Mouse (Mus musculus): ENCODE measurements around the gene Zfp618. TPM values are rescaled to one million over a fixed set of nuclear protein-coding genes. Genes with fewer than 3 reads are reported as not detected.

Gene Zfp618
- polyA plus RNA-seq, 1 experiment: not detected

DNA sequence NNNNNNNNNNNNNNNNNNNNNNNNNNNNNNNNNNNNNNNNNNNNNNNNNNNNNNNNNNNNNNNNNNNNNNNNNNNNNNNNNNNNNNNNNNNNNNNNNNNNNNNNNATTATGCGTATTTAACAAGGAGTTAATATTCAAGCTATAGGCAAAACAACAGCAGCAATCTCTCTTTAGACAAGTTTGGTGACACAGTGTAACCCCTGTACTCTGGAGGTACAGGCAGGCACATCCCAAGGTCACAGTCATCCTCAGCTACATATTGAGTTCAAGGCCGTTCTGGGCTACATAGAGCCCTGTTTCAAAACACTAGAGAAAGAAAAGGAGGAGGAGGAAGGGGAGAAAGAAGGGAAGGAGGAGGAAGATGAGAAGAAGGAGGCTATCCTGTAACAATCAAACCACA is 16.2 kb downstream of the Zfp618 start:
- no peak for TF ChIP-seq GATA1 (IDR thresholded peaks at IDR 0.05; ENCODE audit: low read length)

DNA sequence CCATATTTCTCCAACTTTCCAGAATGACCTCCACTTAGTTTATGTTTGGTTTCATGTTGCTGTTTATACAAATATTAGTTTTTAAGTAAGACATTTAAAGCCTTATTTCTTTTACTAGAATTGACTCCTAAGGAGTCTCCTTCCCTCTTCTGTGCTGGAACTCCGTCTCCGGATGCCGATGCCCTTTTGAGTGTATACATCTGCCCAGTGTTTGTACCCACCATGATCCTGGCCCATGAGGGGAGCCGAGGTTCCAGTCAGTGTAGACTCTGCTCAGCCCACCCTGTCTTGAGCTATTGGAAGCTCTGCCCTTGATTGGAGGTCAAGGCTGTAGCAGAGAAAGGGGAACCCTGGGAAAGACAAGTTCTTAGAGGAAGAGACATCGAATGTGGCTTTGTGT is 18.2 kb downstream of the Zfp618 start:
- no peak for TF ChIP-seq GATA1 (IDR thresholded peaks at IDR 0.05; ENCODE audit: low read length)

DNA sequence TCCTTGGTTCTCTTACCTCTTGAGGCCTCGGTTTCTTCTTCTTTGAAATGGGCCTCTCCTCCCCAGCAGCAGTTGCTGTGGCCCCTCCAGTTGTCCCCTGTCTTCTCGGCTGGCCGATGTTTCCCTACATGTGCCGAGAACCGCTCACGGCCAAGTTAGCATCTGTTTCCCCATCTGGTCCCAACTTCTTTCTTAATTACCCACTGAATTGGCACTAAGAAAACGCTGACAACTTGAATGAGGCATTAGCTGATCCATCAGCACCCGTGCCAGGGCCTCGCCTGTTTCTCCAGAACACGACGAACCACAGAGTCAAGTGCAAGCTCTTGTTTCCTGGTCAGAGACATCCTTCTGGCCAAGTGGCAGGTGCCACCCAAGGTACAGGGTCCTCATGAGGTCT is 26.0 kb downstream of the Zfp618 start:
- no peak for TF ChIP-seq GATA1 (IDR thresholded peaks at IDR 0.05; ENCODE audit: low read length)

DNA sequence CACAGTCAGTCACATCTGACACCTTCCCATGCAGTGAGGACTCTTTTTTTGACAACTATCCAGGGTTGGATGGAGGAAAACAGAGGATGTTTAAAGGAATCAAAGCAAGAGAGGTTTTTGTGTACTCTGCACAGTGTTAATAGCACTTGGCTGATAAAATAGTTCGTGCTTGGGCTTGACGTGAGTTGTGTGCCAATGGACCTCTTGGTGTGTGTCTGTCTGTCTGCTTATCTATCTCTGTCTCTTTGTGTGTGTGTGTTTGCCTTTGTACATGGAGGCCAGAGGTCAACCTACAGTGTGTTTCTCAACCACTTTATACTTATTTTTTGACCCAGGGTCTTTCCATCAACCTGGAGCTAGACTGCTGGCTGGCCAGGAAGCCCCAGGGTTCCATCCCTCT is 27.8 kb downstream of the Zfp618 start:
- TF ChIP-seq GATA1 (IDR thresholded peaks at IDR 0.05; ENCODE audit: low read length): no peak

DNA sequence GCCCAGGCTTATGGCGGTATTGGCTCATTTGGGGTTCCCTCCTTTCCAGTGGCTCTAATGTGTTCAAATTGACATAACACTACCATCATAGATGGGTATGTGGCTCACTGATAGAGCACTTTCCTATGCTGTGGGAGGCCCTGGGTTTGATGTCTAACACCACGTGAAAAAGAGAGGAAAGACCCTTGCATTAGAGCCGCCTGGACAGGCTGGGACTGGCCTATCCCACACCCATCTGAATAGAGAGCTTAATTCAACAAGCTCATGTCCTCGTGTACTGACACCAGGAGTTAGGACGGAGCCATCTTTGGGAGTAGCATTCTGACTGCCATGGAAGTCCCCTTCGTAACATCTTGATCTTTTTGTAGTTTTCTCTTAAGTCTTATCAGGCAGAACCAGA is 32.2 kb downstream of the Zfp618 start:
- TF ChIP-seq GATA1 (IDR thresholded peaks at IDR 0.05; ENCODE audit: low read length): no peak

DNA sequence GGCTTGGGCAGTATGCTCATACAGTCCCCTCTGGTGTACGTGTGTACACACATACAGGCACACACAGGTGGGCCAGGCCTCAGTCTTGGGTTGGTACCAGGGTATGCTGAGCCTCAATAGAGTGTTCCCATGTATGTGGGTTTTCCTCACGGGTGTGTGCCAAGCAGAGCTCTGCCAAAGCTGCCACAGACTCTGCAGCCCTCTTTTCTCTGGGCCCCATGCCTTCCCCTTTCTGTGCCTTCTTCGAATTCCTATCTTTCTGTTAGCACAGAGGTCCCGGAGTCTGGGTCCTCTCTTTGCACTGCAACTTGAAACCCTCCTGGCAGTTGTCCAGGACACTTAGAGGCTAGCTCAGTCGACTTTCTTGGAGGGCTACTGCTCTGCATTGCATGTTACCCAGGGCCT is 33.1 kb downstream of the Zfp618 start:
- no peak for TF ChIP-seq GATA1 (IDR thresholded peaks at IDR 0.05; ENCODE audit: low read length)

DNA sequence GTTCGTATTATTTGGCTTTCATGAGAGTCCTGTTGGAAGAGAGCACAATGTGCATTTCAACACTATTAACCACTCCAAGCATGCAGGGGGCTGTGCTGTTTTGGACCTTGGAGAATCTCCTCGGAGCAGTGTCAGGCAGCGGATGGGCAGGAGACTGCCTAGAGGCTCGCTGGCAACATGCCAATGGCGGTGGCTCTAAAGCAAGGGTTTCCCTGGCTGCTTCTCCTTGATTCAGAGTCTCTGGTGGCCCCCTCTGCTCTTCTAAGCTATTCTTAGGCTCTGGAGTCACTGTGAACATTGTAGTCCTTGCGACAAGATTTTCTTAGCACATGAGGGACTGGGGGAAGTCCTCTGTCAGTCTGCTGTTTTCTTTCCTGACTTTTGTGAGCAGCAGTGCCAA is 33.5 kb downstream of the Zfp618 start:
- no peak for TF ChIP-seq GATA1 (IDR thresholded peaks at IDR 0.05; ENCODE audit: low read length)

DNA sequence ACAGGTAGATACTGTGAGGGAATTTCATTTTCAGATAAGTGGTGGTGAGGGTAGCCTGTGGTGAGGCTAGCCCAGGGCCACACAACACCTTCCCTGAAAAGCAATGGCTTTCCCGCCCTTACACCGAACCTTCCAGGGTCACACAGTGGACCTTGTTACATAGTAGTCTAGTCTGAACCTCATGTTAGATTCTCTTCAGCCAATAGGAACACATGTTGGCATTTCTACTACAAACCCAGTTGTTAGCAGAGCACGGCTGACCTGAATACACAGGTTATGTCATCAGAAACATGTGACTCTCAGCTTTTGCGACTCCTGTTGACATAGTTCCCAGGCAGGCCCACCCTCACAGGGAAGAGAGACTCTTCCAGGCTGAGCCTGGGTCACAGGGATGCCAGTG is 33.9 kb downstream of the Zfp618 start:
- TF ChIP-seq GATA1 (IDR thresholded peaks at IDR 0.05; ENCODE audit: low read length): no peak

DNA sequence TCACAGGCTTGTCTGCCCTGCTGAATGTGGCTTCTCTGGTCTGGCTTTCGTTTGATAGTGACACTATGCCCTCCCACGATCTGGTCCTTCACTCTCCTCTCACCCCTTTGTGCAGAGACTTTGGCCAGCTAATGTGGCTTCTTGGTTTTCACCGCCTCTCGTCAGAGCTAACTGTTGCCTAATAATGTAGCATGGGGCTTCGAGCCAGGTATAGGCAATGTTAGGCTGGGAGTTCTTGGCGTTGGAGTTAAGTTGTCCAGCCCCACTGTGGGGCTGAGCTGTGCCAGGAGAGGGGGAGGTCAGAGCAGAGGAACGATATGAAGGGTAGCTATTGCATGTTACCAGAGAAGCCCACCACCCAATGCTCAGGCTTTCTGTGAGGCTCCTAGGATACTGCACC is 34.5 kb downstream of the Zfp618 start:
- TF ChIP-seq GATA1 (IDR thresholded peaks at IDR 0.05; ENCODE audit: low read length): no peak

DNA sequence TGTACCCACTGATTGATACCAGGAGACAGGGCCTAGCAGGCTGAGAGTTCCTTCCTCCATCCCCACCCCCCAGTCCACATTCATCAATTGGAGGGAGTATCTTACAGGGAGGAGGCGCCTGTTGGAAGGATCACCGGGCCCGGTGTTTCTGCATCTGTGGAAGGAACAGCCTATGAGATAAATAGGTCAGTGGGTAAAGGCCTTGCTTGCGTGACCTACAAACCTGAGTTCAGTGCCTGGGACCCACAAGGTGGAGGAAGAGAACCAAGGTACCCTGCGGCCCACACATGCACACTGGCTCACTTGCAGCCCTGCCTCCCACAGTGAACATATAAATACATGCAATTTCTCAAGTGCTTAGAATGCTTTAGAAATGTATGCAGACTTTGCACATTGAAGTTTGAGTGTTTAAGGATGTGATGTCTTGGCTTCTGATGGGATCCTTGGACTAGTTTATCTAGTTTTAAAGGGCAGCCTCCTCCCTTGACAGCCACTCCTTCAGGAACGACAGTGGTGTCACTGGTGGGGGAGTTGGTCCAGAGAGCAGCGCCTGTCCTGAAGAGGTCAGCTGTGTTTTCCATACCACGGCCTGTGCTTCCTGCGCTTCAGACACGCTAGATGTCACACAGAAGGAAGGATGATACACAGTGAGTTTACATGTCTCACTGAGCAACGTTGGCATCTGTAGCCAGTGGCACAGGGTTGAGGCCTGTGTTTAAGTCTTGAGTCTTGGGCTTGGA is 35.1 kb downstream of the Zfp618 start:
- TF ChIP-seq GATA1 (IDR thresholded peaks at IDR 0.05; ENCODE audit: low read length): no peak

DNA sequence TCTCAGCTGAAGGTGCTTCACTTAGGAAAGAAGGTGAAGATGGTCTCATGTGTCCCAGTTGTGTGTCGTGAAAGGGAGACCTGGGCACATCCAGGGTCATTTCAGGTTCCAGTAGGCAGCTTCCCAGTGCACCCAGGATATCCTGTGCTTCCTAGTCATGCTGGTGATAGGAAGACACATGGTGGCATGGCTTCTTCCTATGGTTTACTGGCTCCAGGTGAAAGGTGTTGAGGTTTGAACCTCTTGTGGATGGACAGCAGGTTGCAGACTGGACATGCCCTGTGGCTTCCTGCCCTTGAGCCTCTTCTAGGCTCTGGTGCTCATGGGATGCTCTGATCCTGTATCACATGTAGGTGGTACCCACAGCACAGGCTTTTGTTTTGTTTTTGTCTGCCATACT is 37.0 kb downstream of the Zfp618 start:
- no peak for TF ChIP-seq GATA1 (IDR thresholded peaks at IDR 0.05; ENCODE audit: low read length)

DNA sequence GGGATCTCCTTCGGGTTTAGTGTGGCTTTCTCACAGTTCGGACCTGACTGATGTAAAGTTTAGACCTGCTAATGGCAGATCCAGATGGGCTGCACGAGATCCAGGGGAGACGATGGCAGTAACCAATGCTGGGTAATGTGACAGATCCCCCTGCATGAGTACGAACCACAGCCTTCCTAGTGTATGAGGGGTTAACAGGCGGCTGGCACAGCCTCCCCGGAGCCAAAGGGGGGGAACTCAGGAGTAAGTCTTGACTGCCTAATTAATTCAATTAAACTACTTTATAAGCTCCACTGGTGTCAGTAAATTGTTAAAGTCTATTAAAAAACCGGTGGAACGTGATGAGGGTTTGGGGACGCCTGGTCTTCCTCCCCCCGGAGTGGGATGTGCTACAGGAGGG is 39.1 kb downstream of the Zfp618 start:
- TF ChIP-seq GATA1 (IDR thresholded peaks at IDR 0.05; ENCODE audit: low read length): no peak

DNA sequence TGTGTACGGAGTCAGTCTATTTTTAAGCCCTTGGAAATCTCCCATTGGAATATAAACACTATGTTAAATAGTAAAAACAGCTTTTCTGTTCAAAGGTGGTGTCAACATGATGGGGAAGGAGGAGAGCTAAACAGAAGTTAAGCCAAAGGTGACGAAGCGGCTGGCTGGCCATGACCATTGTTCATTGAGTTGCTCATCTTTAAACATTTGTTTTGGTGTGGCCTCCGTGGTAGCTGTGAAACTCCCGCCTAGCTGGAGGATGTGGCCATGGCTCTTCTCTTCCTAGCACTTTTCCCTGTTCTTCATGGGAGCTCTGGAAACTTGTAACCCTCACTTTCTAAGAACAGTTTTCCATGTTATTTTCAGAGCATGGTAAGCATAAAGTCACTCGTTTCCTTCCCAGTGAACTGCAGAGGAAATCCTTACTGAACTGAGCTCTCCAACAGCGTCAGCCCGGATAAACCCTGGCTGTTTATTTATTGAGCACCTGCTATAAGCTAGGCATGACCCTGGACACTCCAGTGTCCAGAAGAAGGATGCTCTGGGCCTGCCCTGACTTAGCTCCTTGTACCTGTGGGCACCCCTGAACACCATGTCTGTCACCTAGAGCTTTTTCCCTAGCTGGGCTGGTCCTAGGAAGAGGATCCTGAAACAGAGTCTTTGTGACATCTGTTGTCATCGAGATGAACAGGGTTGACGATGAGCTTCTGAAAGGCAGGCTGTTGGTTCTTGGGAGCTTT is 40.2 kb downstream of the Zfp618 start:
- no peak for TF ChIP-seq GATA1 (IDR thresholded peaks at IDR 0.05; ENCODE audit: low read length)

DNA sequence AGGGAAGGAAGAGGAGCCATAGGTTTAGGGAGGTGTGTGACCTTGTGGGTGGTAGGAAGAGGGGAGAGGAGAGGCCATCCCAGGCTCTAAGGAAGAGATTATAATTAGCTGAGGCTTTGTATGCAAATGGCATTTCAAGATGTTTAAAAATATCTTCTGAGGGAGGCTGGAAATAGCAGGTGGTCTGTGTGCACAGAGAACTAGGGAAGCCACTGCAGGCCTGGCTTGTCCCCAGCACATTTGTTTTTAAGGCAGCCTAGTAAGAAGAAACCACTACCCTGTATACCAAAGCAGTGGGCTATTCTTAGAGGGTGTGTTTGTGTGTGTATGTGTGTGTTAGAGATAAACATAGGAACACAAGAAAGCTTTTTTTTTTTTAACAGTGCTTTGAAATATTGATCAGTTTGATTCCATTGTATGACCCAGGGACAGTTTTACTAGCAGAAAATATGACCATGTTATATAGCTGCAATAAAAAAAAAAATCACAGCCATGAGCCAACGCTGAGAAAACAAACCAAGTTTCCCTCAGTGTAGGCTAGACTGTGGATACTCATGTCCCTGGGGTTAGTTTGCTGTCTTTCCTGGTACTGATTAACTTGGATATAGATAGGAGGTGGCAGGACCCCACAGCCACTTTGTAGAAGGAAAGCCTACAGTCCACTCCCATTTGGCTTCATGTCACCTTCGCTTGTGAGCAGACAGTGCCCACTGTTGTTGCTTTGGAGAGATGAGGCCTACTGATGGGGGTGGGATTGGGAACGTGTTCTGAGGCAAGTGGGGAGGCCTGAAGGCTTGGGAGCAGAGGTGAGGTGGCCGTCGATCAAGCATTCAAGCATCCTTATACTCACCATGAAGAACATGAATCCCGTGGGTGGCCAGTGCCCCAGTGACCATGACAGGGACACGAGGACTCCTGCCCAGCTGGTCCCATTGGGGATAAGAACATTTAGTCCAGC is 41.1 kb downstream of the Zfp618 start:
- TF ChIP-seq GATA1 (IDR thresholded peaks at IDR 0.05; ENCODE audit: low read length): no peak

DNA sequence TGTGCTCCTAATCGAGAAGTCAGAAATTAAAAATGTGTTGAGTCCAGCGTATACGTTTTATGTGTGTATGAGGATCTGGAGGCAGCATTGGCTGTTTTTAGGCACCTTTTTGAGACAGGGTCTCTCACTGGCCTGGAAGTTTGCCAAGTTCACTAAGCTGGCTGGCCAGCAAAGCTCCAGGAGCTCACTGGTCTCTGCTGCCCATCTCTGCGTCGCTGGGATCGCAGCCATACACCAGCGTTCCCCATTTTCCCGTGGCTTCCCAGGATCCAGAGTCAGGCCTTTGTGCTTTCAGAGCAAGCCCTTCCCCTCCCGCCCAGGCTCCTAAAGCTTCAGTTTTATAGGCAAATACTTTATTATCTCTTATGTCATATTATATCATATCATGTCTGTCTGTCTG is 42.8 kb downstream of the Zfp618 start:
- no peak for TF ChIP-seq GATA1 (IDR thresholded peaks at IDR 0.05; ENCODE audit: low read length)

DNA sequence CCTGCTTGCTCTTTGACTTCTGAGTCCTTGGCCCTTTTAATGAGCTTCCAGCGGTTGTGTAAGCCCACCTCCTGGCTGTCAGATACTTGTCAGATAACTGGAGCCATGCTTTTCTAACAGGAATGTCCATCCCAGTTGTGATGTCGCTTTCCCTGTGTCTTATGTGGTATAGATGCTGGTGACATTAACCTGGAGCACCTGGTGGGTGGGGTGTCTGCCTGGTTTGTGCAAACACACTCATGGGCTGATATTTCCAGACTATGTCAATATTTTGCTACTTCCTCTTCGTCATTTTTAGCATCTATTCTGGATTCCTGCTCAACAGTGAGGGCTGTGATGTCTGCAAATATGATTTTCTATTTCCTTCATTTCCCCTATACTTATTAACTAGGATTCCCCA is 43.4 kb downstream of the Zfp618 start:
- TF ChIP-seq GATA1 (IDR thresholded peaks at IDR 0.05; ENCODE audit: low read length): no peak
